Mouse (Mus musculus) cerebellum, adult 9-10 months (tissue): ENCODE measurements at regions not wholly inside any gene's neighbourhood (a gene's known extent, or its start where the extent isn't known, plus 50 kb on each side); places are given as distances from the start of the nearest gene placed in this dataset.

Experiments
- DNase-seq: peaks from one replicate; pipeline ENCODE4 v3.0.0; 2022

- DNase-seq = peak; percentile 93
Observed at GRCm38 (mm10) chr12:77780885-77781698, 412.9 kb upstream of the Gm6657 start.

GRCm38 (mm10) chr12:77783909-77784308 lies 410.1 kb upstream of the Gm6657 start:
- no peak for DNase-seq

- no peak for DNase-seq
Observed at GRCm38 (mm10) chr12:77785647-77786046, 408.4 kb upstream of the Gm6657 start.

- DNase-seq = no peak
Observed at GRCm38 (mm10) chr12:77786678-77787077, 407.4 kb upstream of the Gm6657 start.

GRCm38 (mm10) chr12:77788273-77788672 lies 405.8 kb upstream of the Gm6657 start:
- no peak for DNase-seq

- no peak for DNase-seq
Observed at GRCm38 (mm10) chr12:77789427-77789826, 404.6 kb upstream of the Gm6657 start.

GRCm38 (mm10) chr12:77789871-77790270 lies 404.2 kb upstream of the Gm6657 start:
- DNase-seq = no peak

- peak; percentile 53 for DNase-seq
Observed at GRCm38 (mm10) chr12:77790891-77791672, 403.0 kb upstream of the Gm6657 start.

- DNase-seq = no peak
Observed at GRCm38 (mm10) chr12:77798516-77798915, 395.5 kb upstream of the Gm6657 start.

- no peak for DNase-seq
Observed at GRCm38 (mm10) chr12:77799134-77799770, 394.8 kb upstream of the Gm6657 start.

- no peak for DNase-seq
Observed at GRCm38 (mm10) chr12:77807674-77808073, 386.4 kb upstream of the Gm6657 start.

- DNase-seq = no peak
Observed at GRCm38 (mm10) chr12:77811276-77811675, 382.8 kb upstream of the Gm6657 start.

- no peak for DNase-seq
Observed at GRCm38 (mm10) chr12:77819456-77819855, 374.6 kb upstream of the Gm6657 start.

- DNase-seq = no peak
Observed at GRCm38 (mm10) chr12:77823381-77824030, 370.5 kb upstream of the Gm6657 start.

- DNase-seq = no peak
Observed at GRCm38 (mm10) chr12:77833411-77834169, 360.5 kb upstream of the Gm6657 start.

- DNase-seq = no peak
Observed at GRCm38 (mm10) chr12:77834891-77835290, 359.2 kb upstream of the Gm6657 start.

- DNase-seq = no peak
Observed at GRCm38 (mm10) chr12:77836231-77836630, 357.8 kb upstream of the Gm6657 start.

GRCm38 (mm10) chr12:77841844-77842415 lies 352.1 kb upstream of the Gm6657 start:
- DNase-seq = no peak

- no peak for DNase-seq
Observed at GRCm38 (mm10) chr12:77852595-77853577, 341.2 kb upstream of the Gm6657 start.

- no peak for DNase-seq
Observed at GRCm38 (mm10) chr12:77854281-77855075, 339.6 kb upstream of the Gm6657 start.
